Mouse (Mus musculus) brain, embryonic 14.5 days (tissue): ENCODE results near the gene Olfr835. TPM values are rescaled to one million over a fixed set of nuclear protein-coding genes. Genes with fewer than 3 reads are reported as not detected.

Experiments used
- DNase-seq: peaks from one replicate; pipeline ENCODE4 v3.0.0-alpha.2; 2011; ENCODE audit warnings: low read depth
- CTCF ChIP-seq: fragments of 200-500 bp; IDR thresholded peaks from 2 replicates; pipeline ENCODE4 v1.5.1; 2012; ENCODE audit warnings: inconsistent platforms, mild to moderate bottlenecking, moderate library complexity, borderline replicate concordance; ENCODE audit not compliant: insufficient read depth, insufficient read length; ENCODE audit errors: extremely low read depth
- POLR2A ChIP-seq: fragments of 200-500 bp; IDR thresholded peaks from 2 replicates; pipeline ENCODE4 v1.6.1; 2012; ENCODE audit warnings: mild to moderate bottlenecking, inconsistent platforms, borderline replicate concordance; ENCODE audit not compliant: poor library complexity, insufficient read depth, insufficient read length, severe bottlenecking; ENCODE audit errors: extremely low read depth
- polyA plus RNA-seq: library from polyadenylated mRNA; depleted of rRNA; stranded (reverse); fragments of >200 nt; gene quantifications from 2 replicates; pipeline ENCODE4 v1.2.3, GENCODE M21; 2012; rRNA removed

The Olfr835 gene
- polyA plus RNA-seq, result not detected in 2 replicates

- TF ChIP-seq POLR2A, result no peak
- no peak for TF ChIP-seq CTCF
Measured at GRCm38 (mm10) chr9:19032435-19032834, at the start of gene Olfr835. Gene Olfr835 (plus strand): TSS chr9:19032735.

DNA sequence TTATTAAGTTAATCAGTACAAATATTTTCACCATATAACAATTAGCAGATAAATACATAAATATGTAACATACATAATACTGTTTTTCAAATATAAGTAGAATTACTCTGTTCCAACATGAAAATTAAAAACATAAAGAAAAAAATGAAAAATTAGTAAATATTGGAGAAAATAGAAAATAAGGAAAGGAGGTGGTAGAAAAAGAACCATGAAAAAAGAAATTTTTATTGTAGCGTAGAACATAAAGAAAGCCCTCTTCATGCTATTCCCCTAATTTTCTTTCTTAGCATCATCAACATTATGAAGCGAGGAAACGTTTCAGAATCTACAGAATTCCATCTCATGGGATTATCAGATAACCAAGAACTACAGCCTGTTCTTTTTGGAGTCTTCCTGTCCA lies 44.8 kb upstream of the Olfr835 start, which contains the start of gene Olfr834:
TSS of gene Olfr834 (plus strand) at position 301 of the 400 bp plus-strand sequence.
- no peak for TF ChIP-seq POLR2A
- TF ChIP-seq CTCF, result no peak
- no peak for DNase-seq

More at GRCm38 (mm10) chr9:19032435-19032834, at the start of gene Olfr835:
- no peak for DNase-seq

DNA sequence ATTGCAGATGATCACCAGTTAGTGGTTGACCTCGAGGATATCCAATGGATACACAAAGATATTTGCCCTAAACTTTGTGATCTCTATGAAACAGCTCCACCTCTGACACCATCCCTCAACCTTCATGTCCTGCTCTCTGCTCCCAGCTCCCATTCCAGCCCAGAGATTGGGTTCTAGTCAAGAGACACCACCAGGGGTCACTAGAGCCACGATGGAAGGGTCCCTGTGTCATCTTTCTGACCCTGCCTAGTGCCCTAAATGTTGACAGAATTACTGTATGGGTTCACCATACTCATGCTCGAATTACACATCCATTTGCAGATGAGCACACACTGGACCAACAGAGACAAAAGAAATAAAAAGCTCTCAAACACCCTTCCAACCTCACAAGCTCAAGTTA lies 52.5 kb downstream of the Olfr835 start:
- no peak for TF ChIP-seq POLR2A
- no peak for TF ChIP-seq CTCF
- no peak for DNase-seq

Other genes starting within 250 kb of the Olfr835 start
- not detected in 2 replicates for gene Olfr828, start 213.2 kb upstream of the Olfr835 start, polyA plus RNA-seq
- gene Olfr829, start 177.8 kb upstream of the Olfr835 start, polyA plus RNA-seq, result not detected in 2 replicates
- gene Olfr830, start 158.0 kb upstream of the Olfr835 start, polyA plus RNA-seq, result not detected in 2 replicates
- gene Olfr832, start 95.6 kb upstream of the Olfr835 start, polyA plus RNA-seq, result not detected in 2 replicates
- gene Olfr834, start 44.7 kb upstream of the Olfr835 start, polyA plus RNA-seq, result not detected in 2 replicates
- gene Olfr836, start 87.6 kb downstream of the Olfr835 start, polyA plus RNA-seq, result not detected in 2 replicates
- gene Olfr837, start 103.6 kb downstream of the Olfr835 start, polyA plus RNA-seq, result not detected in 2 replicates
- gene Olfr839-ps1, start 144.6 kb downstream of the Olfr835 start, polyA plus RNA-seq, result not detected in 2 replicates
- not detected in 2 replicates for gene Olfr843, start 219.3 kb downstream of the Olfr835 start, polyA plus RNA-seq